Mouse (Mus musculus): ENCODE data around the gene Lmx1b. TPM values are rescaled to one million over a fixed set of nuclear protein-coding genes. Genes with fewer than 3 reads are reported as not detected.

Lmx1b gene
- total RNA-seq, 2 experiments from 2014 or later, result 0.13 to 0.25 TPM

- no peak for DNase-seq
- intact Hi-C loops (cut with DNase I), result no loop called here
Observed at GRCm38 (mm10) chr2:33631708-33632343, 8.5 kb downstream of the Lmx1b start.

- no peak for DNase-seq
- intact Hi-C loops (cut with DNase I), result no loop called here
Observed at GRCm38 (mm10) chr2:33631022-33631707, 9.1 kb downstream of the Lmx1b start.

- no peak for DNase-seq
- intact Hi-C loops (cut with DNase I), result no loop called here
Observed at GRCm38 (mm10) chr2:33630081-33631021, 10.0 kb downstream of the Lmx1b start.

- intact Hi-C loops (cut with DNase I), result no loop called here
- DNase-seq, result no peak
Observed at GRCm38 (mm10) chr2:33629641-33630040, 10.7 kb downstream of the Lmx1b start.

GRCm38 (mm10) chr2:33628791-33629190 lies 11.5 kb downstream of the Lmx1b start:
- intact Hi-C loops (cut with DNase I), result no loop called here
- no peak for DNase-seq

- DNase-seq, result no peak
- intact Hi-C loops (cut with DNase I), result no loop called here
Observed at GRCm38 (mm10) chr2:33627058-33627375, 13.3 kb downstream of the Lmx1b start.

GRCm38 (mm10) chr2:33626262-33627057 lies 13.9 kb downstream of the Lmx1b start:
- intact Hi-C loops (cut with DNase I), result no loop called here
- DNase-seq, result no peak

- intact Hi-C loops (cut with DNase I), result no loop called here
- no peak for DNase-seq
Observed at GRCm38 (mm10) chr2:33617670-33618069, 22.6 kb downstream of the Lmx1b start.

- DNase-seq, result no peak
- intact Hi-C loops (cut with DNase I), result no loop called here
Observed at GRCm38 (mm10) chr2:33616411-33616843, 23.9 kb downstream of the Lmx1b start.

GRCm38 (mm10) chr2:33615843-33616344 lies 24.4 kb downstream of the Lmx1b start:
- intact Hi-C loops (cut with DNase I), result no loop called here
- DNase-seq, result no peak

GRCm38 (mm10) chr2:33605487-33606256 lies 34.6 kb downstream of the Lmx1b start:
- intact Hi-C loops (cut with DNase I), result no loop called here
- no peak for DNase-seq

GRCm38 (mm10) chr2:33604846-33605486 lies 35.3 kb downstream of the Lmx1b start:
- no peak for DNase-seq
- intact Hi-C loops (cut with DNase I), result no loop called here

GRCm38 (mm10) chr2:33600520-33600919 lies 39.8 kb downstream of the Lmx1b start:
- intact Hi-C loops (cut with DNase I), result no loop called here
- DNase-seq, result no peak

- DNase-seq, result no peak
- intact Hi-C loops (cut with DNase I), result no loop called here
Observed at GRCm38 (mm10) chr2:33597384-33597783, 42.9 kb downstream of the Lmx1b start.

- intact Hi-C loops (cut with DNase I), result no loop called here
- no peak for DNase-seq
Observed at GRCm38 (mm10) chr2:33595085-33595423, 45.3 kb downstream of the Lmx1b start.

GRCm38 (mm10) chr2:33594181-33595084 lies 45.9 kb downstream of the Lmx1b start:
- no peak for DNase-seq
- intact Hi-C loops (cut with DNase I), result no loop called here

GRCm38 (mm10) chr2:33592931-33593555 lies 47.3 kb downstream of the Lmx1b start:
- intact Hi-C loops (cut with DNase I), result no loop called here
- DNase-seq, result no peak

GRCm38 (mm10) chr2:33589280-33589679 lies 51.0 kb downstream of the Lmx1b start:
- intact Hi-C loops (cut with DNase I), result no loop called here
- DNase-seq, result no peak
